Mouse (Mus musculus) bone marrow, adult 2 months (tissue): ENCODE data around the gene Scaf4.

Experiments used
- CTCF ChIP-seq: fragments of 200-500 bp; IDR thresholded peaks from 2 replicates; pipeline ENCODE4 v1.5.1; 2011; ENCODE audit warnings: low read length, control low read depth; ENCODE audit not compliant: control insufficient read depth, insufficient read depth
- POLR2A ChIP-seq: fragments of 200-500 bp; IDR thresholded peaks from 2 replicates; pipeline ENCODE4 v1.6.1; 2011; ENCODE audit warnings: low read depth, mild to moderate bottlenecking, control low read depth, low read length, borderline replicate concordance; ENCODE audit not compliant: control insufficient read depth

DNA sequence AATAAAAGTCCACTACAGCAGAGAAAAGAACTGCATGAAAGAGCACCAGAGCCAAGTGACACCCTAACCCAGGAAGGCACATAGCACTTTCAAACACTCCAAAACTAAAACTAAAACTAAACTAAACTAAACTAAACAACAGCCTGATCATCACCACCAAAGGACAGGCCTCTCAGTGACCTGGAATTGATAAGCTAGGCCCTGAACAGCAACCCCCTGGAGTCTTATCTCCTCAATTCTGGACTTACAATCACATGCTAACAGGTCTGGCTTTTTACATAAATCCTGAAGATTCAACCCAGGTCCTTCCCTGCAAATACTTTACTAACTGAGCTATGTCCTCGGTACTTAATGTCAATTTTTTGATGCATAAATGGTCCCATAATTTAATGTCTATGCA, 19.2 kb downstream of the Scaf4 start:
- TF ChIP-seq POLR2A (no peak), CTCF (no peak)
